Mouse (Mus musculus): ENCODE data around the gene Foxp1. TPM values are rescaled to one million over a fixed set of nuclear protein-coding genes. Genes with fewer than 3 reads are reported as not detected.

Gene Foxp1
- total RNA-seq, 2 experiments from 2014 or later, result 94.3 to 100 TPM

DNA sequence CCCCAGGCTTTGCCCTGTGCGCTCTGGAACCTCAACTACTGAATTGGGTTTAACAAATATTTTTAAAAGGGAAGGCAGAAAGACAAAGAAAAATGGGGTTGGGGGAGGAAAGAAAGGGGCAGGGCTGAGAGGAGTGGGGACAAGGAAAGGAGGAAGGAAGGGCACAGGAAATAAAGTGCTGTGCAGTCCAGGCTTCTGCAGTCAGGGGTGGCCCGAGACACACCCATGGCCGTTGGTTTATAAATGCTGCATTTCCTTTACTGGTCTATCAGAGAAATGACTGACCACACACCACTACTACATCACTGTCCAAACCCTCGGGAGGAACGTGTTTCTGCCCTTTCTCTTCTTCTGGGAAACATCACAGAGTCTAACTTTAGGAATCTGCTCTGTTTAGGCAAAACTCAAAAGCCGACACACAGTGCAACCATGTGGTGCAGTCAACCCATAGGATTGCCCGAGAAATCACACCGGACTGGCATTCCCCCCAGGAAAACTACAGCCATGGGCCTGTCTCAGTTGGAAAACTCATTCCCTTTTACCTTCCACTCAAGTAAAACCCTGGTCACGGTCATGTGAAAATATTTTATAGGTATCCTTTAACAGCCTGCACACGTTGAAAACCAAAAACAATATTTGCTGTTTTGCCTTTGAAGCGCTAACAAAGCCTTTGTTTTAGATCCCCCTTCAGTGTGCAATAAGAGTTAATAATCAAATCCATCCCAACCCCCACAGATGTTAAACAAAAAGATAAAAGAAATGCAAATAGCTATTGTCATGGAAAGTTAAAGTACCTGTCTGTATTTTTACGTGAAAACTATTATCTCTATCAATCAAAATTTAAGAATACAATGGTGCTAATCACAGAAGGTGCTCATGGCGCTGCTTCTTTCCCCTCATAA is 258.1 kb downstream of the Foxp1 start:
- no peak for DNase-seq (ENCODE audit: low spot score in 2 of 2)

GRCm38 (mm10) chr6:99263886-99264185 is 258.7 kb downstream of the Foxp1 start:
- DNase-seq (ENCODE audit: low spot score in 2 of 2), result no peak

DNA sequence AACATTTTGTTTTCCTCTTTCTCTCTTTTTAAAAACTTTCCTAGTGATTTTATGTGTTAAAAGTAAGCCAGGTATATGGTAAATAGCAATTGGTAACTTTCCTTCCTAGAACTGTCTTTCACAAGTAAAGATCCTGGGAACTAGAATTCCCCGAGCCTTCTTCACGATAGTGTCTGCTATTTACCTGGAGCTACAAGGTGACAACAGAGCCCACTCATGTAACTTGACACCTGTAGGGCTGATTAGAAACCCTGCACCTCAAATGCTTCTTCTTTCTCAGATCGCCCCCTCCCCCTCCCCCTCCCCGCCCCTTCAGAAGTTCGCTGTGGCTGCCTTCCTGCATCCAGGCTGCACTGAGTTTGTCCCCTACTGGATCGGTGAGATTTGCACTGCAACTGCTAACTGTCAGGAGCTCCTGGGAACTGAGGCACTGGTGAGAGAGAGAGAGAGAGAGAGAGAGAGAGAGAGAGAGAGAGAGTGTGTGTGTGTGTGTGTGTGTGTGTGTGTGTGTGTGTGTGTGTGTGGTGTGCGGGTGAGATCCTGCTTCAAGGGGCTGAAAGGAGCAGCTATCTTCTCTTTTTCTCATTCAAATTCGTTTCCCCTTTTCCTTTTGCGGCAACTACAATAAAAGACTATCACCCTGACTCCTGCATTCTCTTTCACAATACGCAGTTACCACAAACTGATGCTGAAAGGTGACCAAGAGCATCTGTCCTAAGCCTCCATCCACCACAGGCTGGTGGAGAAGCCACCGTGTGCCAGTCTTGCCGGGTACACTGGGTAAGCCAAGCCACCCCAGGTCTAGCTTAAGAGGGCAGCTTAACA is 259.2 kb downstream of the Foxp1 start:
- no peak for DNase-seq (ENCODE audit: low spot score in 2 of 2)

DNA sequence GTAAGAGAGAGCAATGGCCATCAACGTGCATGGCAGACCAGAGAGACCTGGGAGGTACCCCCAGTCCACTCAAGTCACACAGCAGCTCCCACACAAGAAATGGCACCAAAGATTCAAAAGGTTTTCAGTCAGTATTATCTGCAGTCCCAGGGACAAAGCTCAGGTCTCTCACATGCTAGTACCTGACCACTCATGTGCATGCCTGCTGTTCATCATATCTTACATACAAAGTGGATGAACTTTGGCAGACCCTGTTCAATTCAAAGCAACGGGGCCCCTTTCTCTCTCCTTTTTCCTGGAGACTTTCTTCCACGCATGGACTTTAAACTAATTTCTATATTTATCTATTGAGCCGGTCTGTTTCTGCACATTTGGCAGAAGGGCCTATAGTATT is 260.8 kb downstream of the Foxp1 start:
- DNase-seq (ENCODE audit: low spot score in 2 of 2), result no peak

DNA sequence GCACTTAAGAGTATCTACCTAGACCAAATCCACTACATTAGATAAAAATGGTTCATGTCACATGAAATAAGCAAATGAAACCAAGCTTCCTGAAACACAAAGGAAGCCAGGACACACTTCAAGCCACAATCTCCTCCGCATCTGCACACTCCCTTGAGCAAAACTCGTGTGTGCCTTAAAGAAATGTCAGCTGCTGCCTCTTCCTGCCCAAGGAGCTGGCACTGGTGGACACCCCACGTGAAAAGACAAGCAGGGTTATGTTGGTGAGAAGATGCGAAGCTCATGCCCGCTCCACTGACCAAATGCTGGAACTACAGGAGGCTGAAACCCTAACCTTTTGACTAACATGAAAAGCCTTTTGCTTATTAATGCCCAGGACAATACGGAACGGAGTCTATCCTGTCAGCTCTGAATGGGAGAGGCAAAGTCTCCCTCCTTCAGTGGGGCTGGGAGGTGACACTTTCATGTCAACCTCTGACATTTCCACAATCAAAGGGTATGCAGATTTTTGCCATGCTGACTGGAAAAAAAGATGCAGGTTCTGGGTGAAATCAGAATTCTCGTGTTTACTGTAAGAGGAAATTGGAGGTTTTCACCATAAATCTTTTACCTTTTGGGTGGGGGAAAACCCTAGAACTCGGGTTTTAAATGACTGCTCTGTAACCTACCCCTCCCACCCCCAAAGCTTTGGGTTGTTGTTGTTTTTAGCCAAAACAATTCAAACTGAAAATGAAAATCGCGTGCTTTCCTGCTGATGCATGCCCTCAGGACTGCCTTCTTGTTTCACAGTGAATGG is 261.4 kb downstream of the Foxp1 start:
- no peak for DNase-seq (ENCODE audit: low spot score in 2 of 2)

DNA sequence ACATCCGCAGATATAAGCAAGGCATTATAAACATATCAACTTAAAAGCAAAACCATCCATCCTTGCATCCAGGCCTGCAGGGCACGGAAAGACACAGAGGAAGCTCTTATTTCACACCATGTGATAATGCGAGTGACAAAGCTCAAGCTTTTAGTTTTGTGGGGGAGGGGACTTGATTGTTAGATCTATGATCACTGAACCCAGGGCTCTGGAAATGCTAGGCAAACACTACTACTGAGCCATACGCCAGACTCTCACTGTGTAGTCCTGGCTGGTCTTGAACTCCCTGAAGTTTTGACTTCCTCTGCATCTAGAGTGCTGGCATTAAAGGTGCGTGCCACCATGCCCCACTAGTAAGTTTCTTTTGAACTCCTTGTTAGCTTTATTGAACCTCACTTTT is 264.2 kb downstream of the Foxp1 start:
- no peak for DNase-seq (ENCODE audit: low spot score in 2 of 2)

- no peak for DNase-seq (ENCODE audit: low spot score in 2 of 2)
Measured at GRCm38 (mm10) chr6:99257676-99258075, 264.8 kb downstream of the Foxp1 start.

GRCm38 (mm10) chr6:99253331-99253730 is 269.2 kb downstream of the Foxp1 start:
- DNase-seq (ENCODE audit: low spot score in 2 of 2), result no peak

- DNase-seq (ENCODE audit: low spot score in 2 of 2), result no peak
Measured at GRCm38 (mm10) chr6:99252816-99253215, 269.7 kb downstream of the Foxp1 start.

DNA sequence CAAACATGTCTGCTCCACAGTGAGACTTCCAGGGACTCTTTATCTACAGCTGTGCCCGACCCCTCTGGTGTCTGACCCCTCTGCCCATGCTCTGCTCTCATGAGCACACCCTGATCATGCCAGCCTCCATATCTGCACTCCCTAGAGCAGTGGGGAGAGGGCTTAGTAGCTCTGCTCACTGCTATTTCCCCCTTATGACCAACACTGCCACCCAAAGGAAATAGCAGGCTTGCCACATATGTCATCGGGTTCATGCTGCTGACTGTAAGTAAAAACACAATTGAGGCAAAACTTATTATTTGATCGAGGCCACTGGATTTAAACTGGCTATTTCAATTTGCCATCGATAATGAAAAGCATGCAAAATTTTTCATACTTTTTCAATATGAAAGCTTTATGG is 270.6 kb downstream of the Foxp1 start:
- DNase-seq (ENCODE audit: low spot score in 2 of 2), result no peak

DNA sequence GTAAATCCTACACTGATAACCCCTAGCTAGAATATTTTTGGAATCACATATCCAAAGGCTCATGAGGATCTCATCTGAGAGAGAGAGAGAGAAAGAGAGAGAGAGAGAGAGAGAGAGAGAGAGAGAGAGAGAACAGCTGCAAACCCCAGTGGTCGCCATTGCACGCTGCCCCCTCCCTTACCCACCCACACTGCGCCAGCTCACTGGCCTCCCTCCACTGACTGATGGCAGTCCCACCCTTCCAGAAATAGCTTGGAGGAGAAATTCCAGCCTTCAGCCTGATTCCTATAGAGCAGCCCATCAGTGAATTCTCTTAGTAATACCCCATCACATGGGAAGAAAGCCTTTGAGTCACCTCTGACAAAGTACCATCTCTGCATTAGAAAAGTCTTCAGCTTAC is 271.3 kb downstream of the Foxp1 start:
- no peak for DNase-seq (ENCODE audit: low spot score in 2 of 2)

DNA sequence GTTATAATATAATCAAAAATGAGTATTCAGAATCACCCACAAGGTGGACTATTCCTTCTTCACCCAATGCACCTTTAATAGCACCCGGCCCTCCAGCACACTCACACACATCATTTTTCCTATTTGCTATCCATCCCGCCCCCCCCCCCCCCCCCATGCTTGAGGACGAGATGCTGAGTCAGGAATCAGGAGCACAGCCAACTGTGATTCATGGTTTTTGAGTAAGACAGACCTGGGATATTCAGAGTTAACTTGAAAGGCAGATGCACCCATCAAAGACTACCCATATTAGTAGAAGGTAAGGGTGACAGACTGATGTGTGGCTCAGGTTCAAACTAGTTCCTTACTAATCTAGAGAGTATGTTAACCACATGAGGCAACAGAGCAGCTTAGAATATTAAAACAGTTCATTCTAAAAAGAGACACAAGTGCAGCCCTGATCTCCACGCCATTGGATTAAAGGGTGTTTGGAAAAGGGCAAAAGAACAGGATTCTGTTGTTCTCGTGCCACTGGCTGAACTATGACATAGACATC is 273.0 kb downstream of the Foxp1 start:
- no peak for DNase-seq (ENCODE audit: low spot score in 2 of 2)

DNA sequence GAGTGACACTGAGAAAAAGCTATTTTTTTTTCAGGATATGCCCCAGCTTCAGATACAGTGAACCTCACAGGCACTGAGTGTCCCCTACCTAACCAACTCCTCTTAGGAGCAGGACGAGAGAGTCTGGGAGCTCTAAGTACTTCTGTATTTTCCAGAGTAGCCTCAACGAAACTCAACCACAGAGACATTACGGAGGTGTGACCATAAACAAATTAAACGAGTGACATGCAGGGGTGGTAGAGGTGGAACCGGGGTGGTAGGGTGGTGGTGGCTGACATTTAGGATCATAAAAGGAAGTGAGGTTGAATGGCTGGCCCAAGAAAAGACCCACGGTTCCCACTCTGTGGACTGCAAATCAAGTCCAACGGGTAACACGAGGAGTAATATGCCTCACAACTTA is 274.1 kb downstream of the Foxp1 start:
- no peak for DNase-seq (ENCODE audit: low spot score in 2 of 2)

GRCm38 (mm10) chr6:99241625-99242395 is 280.7 kb downstream of the Foxp1 start:
- no peak for DNase-seq (ENCODE audit: low spot score in 2 of 2)

- no peak for DNase-seq (ENCODE audit: low spot score in 2 of 2)
Measured at GRCm38 (mm10) chr6:99240764-99241163, 281.8 kb downstream of the Foxp1 start.

DNA sequence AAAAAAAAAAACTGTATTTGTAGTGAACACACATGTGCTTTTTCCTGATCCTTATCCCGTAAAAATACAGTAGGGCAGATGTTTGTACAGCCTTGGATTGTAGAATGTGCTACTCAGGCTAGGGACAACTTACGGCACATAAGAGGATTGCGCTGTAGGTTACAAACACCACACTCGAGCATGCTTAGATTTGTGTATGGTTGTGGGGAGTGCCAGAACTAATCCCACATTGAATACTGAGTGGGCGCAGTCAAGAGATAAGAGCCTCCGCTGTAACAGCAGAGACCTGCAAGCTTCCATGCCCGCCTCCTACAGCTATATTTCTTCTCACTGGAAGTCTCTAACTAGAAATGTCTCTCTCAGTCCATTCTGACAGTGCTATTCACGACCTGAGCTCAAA is 286.9 kb downstream of the Foxp1 start:
- DNase-seq (ENCODE audit: low spot score in 2 of 2), result no peak

GRCm38 (mm10) chr6:99233411-99233810 is 289.1 kb downstream of the Foxp1 start:
- DNase-seq (ENCODE audit: low spot score in 2 of 2), result peak in 1 of 2 experiments; percentile 40

DNA sequence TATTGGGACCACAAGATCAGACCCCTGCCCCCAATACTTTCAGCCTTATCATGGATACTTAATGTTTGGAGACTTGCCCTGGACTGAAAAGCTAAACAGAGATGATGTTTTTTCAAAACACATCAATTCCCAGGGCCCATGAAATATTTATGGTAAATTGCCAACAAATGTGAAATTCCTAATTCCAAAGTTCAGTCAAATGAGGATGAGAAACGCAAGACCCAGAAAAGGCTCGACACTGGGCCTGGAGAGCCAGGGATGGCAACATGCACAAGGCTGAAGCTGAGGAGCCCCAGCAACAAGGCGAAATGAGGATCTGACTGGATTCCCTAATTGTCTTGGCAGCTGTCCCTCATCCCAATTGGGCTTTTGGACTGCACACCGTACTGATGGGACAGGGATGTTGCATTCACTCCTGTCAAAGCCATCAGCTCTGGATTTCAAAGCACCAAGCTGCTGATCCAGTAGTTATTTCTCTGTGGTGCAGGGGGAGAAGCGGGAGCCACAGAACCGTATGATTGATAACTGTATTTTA is 294.1 kb downstream of the Foxp1 start:
- peak in 1 of 2 experiments; percentile 18 for DNase-seq (ENCODE audit: low spot score in 2 of 2)

DNA sequence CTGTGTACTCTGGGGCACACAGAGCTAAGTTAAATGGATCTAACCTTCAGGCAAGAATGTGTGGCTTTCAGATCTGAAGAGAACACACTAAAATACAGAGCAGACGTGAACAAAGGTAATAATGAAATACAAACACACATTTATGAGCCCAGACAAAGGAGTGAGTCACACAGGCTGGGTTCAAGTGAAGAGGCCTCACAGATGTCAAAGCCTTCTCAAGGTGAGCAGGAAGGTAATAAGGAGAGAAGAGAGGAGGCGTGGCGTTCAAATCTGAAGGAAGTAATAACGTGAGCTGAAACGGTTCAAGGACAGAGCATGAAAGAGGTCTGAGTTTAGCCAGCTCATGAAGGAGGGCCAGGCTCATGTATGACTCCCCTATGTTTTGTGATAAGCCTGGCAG is 301.4 kb downstream of the Foxp1 start:
- no peak for DNase-seq (ENCODE audit: low spot score in 2 of 2)

DNA sequence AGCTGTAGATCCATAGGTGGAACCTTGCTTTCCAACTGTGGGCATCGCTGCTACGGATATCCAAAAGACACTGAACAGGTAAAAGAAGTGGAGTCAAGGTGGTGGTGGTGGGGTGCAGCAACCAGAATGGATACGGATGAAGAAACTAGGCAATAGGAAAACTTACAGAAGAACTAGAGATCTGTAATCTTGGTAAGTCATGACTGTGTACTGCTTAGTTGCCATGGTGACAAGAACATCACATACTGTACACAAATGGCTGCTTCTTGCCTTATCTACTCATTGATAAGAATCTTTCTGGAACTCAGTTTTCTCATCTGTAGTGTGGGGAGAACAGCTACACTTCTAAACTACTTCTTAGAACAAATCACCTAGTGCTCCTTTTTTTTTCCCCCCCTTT is 302.0 kb downstream of the Foxp1 start:
- DNase-seq (ENCODE audit: low spot score in 2 of 2), result no peak

Measured in layer of hippocampus, adult 18-20 months (tissue).